Mouse (Mus musculus) forebrain, embryonic 13.5 days (tissue): ENCODE results near the gene Dpep1. TPM values are rescaled to one million over a fixed set of nuclear protein-coding genes. Genes with fewer than 3 reads are reported as not detected.

Experiments
- ATAC-seq: fragments of 200-750 bp; cut with Nextera tagmentation; 2 replicates; pipeline ENCODE4 v1.8.0; 2017
- H3K27ac ChIP-seq: fragments of 300-500 bp; sonication (generic); 2 replicates; pipeline ENCODE4 v1.5.1; 2015; ENCODE audit warnings: inconsistent platforms, mild to moderate bottlenecking, moderate library complexity
- H3K27me3 ChIP-seq: fragments of 300-500 bp; sonication (generic); 2 replicates; pipeline ENCODE4 v1.6.1; 2015; ENCODE audit warnings: mild to moderate bottlenecking, inconsistent platforms
- H3K36me3 ChIP-seq: fragments of 300-500 bp; sonication (generic); 2 replicates; pipeline ENCODE4 v1.6.1; 2015; ENCODE audit warnings: mild to moderate bottlenecking, inconsistent platforms; ENCODE audit not compliant: poor library complexity, severe bottlenecking
- H3K4me1 ChIP-seq: fragments of 300-500 bp; sonication (generic); 2 replicates; pipeline ENCODE4 v1.6.1; 2015; ENCODE audit warnings: inconsistent platforms
- H3K4me2 ChIP-seq: fragments of 300-500 bp; sonication (generic); 2 replicates; pipeline ENCODE4 v1.6.1; 2015; ENCODE audit warnings: inconsistent platforms, mild to moderate bottlenecking, moderate library complexity
- H3K4me3 ChIP-seq: fragments of 300-500 bp; sonication (generic); 2 replicates; pipeline ENCODE4 v1.5.1; 2015; ENCODE audit warnings: mild to moderate bottlenecking, inconsistent platforms
- H3K9ac ChIP-seq: fragments of 300-500 bp; sonication (generic); 2 replicates; pipeline ENCODE4 v1.6.1; 2015; ENCODE audit warnings: mild to moderate bottlenecking, inconsistent platforms
- H3K9me3 ChIP-seq: fragments of 300-500 bp; sonication (generic); replicated peaks from 2 replicates; pipeline ENCODE4 v1.6.1; 2016; ENCODE audit warnings: inconsistent platforms
- WGBS: fragments of 180-500 bp; shearing (Covaris S2); methylation state at CpG from one replicate; pipeline ENCODE4 v1.1.7; 2015; 5-methylcytosine and 5-hydroxymethylcytosine counted together
- polyA plus RNA-seq: library from polyadenylated mRNA; unstranded; fragments of >200 nt; fragmentation: Nextera tagmentation; extraction: Ambion mirVana; gene quantifications from 2 replicates; pipeline ENCODE4 v1.2.1, GENCODE M21; 2015

The Dpep1 gene
- not detected in 2 replicates for polyA plus RNA-seq

GRCm38 (mm10) chr8:123185566-123186409 is at the start of gene Dpep1:
Gene Dpep1, plus strand, starts transcription at chr8:123186242.
- no peak for ATAC-seq
- H3K9ac ChIP-seq: no peak within 1 kb of the TSS
- H3K4me1 ChIP-seq: peaks cover 4% of the 10 kb centered on the region; the same call in 1 of the 2 replicates
- no peak within 1 kb of the TSS for H3K4me2 ChIP-seq
- H3K9me3 ChIP-seq: no peaks in the 10 kb centered on the region
- no peaks in the 10 kb centered on the region for H3K36me3 ChIP-seq
- H3K27ac ChIP-seq: no peak within 1 kb of the TSS
- WGBS: 60% methylated on average over 19 of the region's 19 CpGs
- no peak within 1 kb of the TSS for H3K4me3 ChIP-seq
- no peaks in the 10 kb centered on the region for H3K27me3 ChIP-seq

- Histone ChIP-seq H3K9ac (no peak overlapping the region), H3K36me3 (no peaks in the 10 kb centered on the region), H3K4me3 (no peak overlapping the region), H3K4me1 (peaks cover 42% of the 10 kb centered on the region), H3K27ac (no peak overlapping the region), H3K9me3 (0 out of 2 replicates have a peak, but pooled peaks cover 3% of the 10 kb centered on the region), H3K27me3 (no peaks in the 10 kb centered on the region), H3K4me2 (no peak overlapping the region)
- 85% methylated on average over 9 of the region's 9 CpGs for WGBS
- ATAC-seq: no peak
These were observed 49.8 kb upstream of the Dpep1 start for GRCm38 (mm10) chr8:123136287-123136686.

GRCm38 (mm10) chr8:123137645-123138077 is 48.4 kb upstream of the Dpep1 start:
- Histone ChIP-seq H3K36me3 (no peaks in the 10 kb centered on the region), H3K9me3 (0 out of 2 replicates have a peak, but pooled peaks cover 3% of the 10 kb centered on the region), H3K27ac (peak overlapping the region; percentile 85), H3K27me3 (no peaks in the 10 kb centered on the region), H3K9ac (0 out of 2 replicates have a peak overlapping the region, but pooled peaks have one; percentile 22), H3K4me1 (peaks cover 42% of the 10 kb centered on the region), H3K4me3 (no peak overlapping the region), H3K4me2 (no peak overlapping the region)
- peak; percentile 89 for ATAC-seq
- WGBS: 4% methylated on average over 2 of the region's 2 CpGs

- H3K9me3 ChIP-seq: no peaks in the 10 kb centered on the region
- H3K4me1 ChIP-seq: peaks cover 42% of the 10 kb centered on the region
- no peaks in the 10 kb centered on the region for H3K27me3 ChIP-seq
- no peak for ATAC-seq
- no peaks in the 10 kb centered on the region for H3K36me3 ChIP-seq
- no peak overlapping the region for H3K4me2 ChIP-seq
- H3K27ac ChIP-seq: no peak overlapping the region
- H3K9ac ChIP-seq: no peak overlapping the region
- H3K4me3 ChIP-seq: no peak overlapping the region
- WGBS: 64% methylated on average over 4 of the region's 4 CpGs
These were observed 47.3 kb upstream of the Dpep1 start for GRCm38 (mm10) chr8:123138741-123139140.

- WGBS: 75% methylated on average over 14 of the region's 14 CpGs
These were observed 44.1 kb upstream of the Dpep1 start for GRCm38 (mm10) chr8:123141741-123142462.

GRCm38 (mm10) chr8:123145279-123145678 is 40.8 kb upstream of the Dpep1 start:
- Histone ChIP-seq H3K9me3 (no peaks in the 10 kb centered on the region), H3K27me3 (no peaks in the 10 kb centered on the region), H3K27ac (no peak overlapping the region), H3K36me3 (no peaks in the 10 kb centered on the region), H3K4me1 (no peaks in the 10 kb centered on the region), H3K9ac (no peak overlapping the region), H3K4me3 (no peak overlapping the region), H3K4me2 (no peak overlapping the region)
- no peak for ATAC-seq
- 63% methylated on average over 6 of the region's 6 CpGs for WGBS

More at GRCm38 (mm10) chr8:123141741-123142462, 44.1 kb upstream of the Dpep1 start:
- peak; percentile 41; the same call in 1 of the 2 replicates for ATAC-seq
- Histone ChIP-seq H3K36me3 (no peaks in the 10 kb centered on the region), H3K4me3 (no peak overlapping the region), H3K27me3 (no peaks in the 10 kb centered on the region), H3K4me1 (peaks cover 19% of the 10 kb centered on the region), H3K27ac (no peak overlapping the region), H3K4me2 (no peak overlapping the region), H3K9me3 (no peaks in the 10 kb centered on the region), H3K9ac (no peak overlapping the region)

GRCm38 (mm10) chr8:123146390-123146789 is 39.7 kb upstream of the Dpep1 start:
- Histone ChIP-seq H3K4me3 (no peak overlapping the region), H3K9me3 (no peaks in the 10 kb centered on the region), H3K4me1 (no peaks in the 10 kb centered on the region), H3K9ac (no peak overlapping the region), H3K27ac (no peak overlapping the region), H3K36me3 (no peaks in the 10 kb centered on the region), H3K27me3 (no peaks in the 10 kb centered on the region), H3K4me2 (no peak overlapping the region)
- 76% methylated on average over 7 of the region's 7 CpGs for WGBS
- no peak for ATAC-seq

- H3K27ac ChIP-seq: no peak overlapping the region
- WGBS: 73% methylated on average over 9 of the region's 9 CpGs
These were observed 35.3 kb upstream of the Dpep1 start for GRCm38 (mm10) chr8:123150737-123151171.

GRCm38 (mm10) chr8:123155177-123155576 is 30.9 kb upstream of the Dpep1 start:
- Histone ChIP-seq H3K27ac (no peak overlapping the region), H3K9ac (no peak overlapping the region), H3K4me3 (no peak overlapping the region), H3K27me3 (no peaks in the 10 kb centered on the region), H3K4me1 (no peaks in the 10 kb centered on the region), H3K36me3 (no peaks in the 10 kb centered on the region), H3K4me2 (no peak overlapping the region), H3K9me3 (no peaks in the 10 kb centered on the region)
- ATAC-seq: no peak
- 88% methylated on average over 5 of the region's 5 CpGs for WGBS

More at GRCm38 (mm10) chr8:123150737-123151171, 35.3 kb upstream of the Dpep1 start:
- Histone ChIP-seq H3K9me3 (no peaks in the 10 kb centered on the region), H3K9ac (no peak overlapping the region), H3K4me3 (no peak overlapping the region), H3K27me3 (no peaks in the 10 kb centered on the region), H3K36me3 (no peaks in the 10 kb centered on the region), H3K4me1 (no peaks in the 10 kb centered on the region), H3K4me2 (no peak overlapping the region)
- ATAC-seq: no peak

- Histone ChIP-seq H3K4me2 (no peak overlapping the region), H3K36me3 (no peaks in the 10 kb centered on the region), H3K27me3 (no peaks in the 10 kb centered on the region), H3K27ac (no peak overlapping the region), H3K4me1 (no peaks in the 10 kb centered on the region), H3K9me3 (no peaks in the 10 kb centered on the region), H3K4me3 (no peak overlapping the region), H3K9ac (no peak overlapping the region)
- 84% methylated on average over 9 of the region's 9 CpGs for WGBS
- no peak for ATAC-seq
These were observed 29.8 kb upstream of the Dpep1 start for GRCm38 (mm10) chr8:123156070-123156773.

GRCm38 (mm10) chr8:123157888-123158465 is 28.1 kb upstream of the Dpep1 start, which contains the start of gene Sult5a1:
Gene Sult5a1, minus strand, starts transcription at chr8:123158315.
- Histone ChIP-seq H3K4me3 (no peak within 1 kb of the TSS), H3K9me3 (no peaks in the 10 kb centered on the region), H3K4me1 (no peaks in the 10 kb centered on the region), H3K27me3 (no peaks in the 10 kb centered on the region), H3K9ac (no peak within 1 kb of the TSS), H3K4me2 (peak within 1 kb of the TSS; percentile 22; the same call in 1 of the 2 replicates), H3K27ac (no peak within 1 kb of the TSS), H3K36me3 (no peaks in the 10 kb centered on the region)
- WGBS: 30% methylated on average over 13 of the region's 13 CpGs
- no peak for ATAC-seq
